Mouse (Mus musculus) cerebellum, adult 9-10 months (tissue): ENCODE data around the gene Zfp579.
A peak's percentile ranks its signal among the peaks of the same experiment; 100 is the strongest.
"Not testable (repeated sequence)": the region's sequence is repeated elsewhere in the genome, so short reads cannot be mapped to it uniquely, and the experiment has no call there.

Source experiments
- DNase-seq: peaks from one replicate; pipeline ENCODE4 v3.0.0; 2022

The Zfp579 gene

GRCm38 (mm10) chr7:5015118-5016001 lies 19.4 kb upstream of the Zfp579 start, which contains the start of gene Gm44973:
TSS of gene Gm44973 (plus strand) at chr7:5015496.
- DNase-seq, result peak; percentile 96

GRCm38 (mm10) chr7:5014251-5015117 lies 18.5 kb upstream of the Zfp579 start, which contains the start of the genes Zfp524 and Fiz1:
TSS of gene Zfp524 (plus strand) at chr7:5014415.
TSS of gene Fiz1 (minus strand) at chr7:5014697.
- peak; percentile 98 for DNase-seq

- DNase-seq, result no peak
These were observed 16.9 kb upstream of the Zfp579 start for GRCm38 (mm10) chr7:5012681-5013513.

GRCm38 (mm10) chr7:5008229-5008628 lies 12.3 kb upstream of the Zfp579 start:
- DNase-seq, result no peak

- not testable (repeated sequence) for DNase-seq
These were observed 6.9 kb upstream of the Zfp579 start for GRCm38 (mm10) chr7:5002876-5003275.

GRCm38 (mm10) chr7:4999876-5000275 lies 3.9 kb upstream of the Zfp579 start:
- DNase-seq, result no peak

- no peak for DNase-seq
These were observed 976 bp upstream of the Zfp579 start for GRCm38 (mm10) chr7:4996934-4997333.

- no peak for DNase-seq
These were observed 523 bp downstream of the Zfp579 start for GRCm38 (mm10) chr7:4995268-4996002.

GRCm38 (mm10) chr7:4993999-4994788 lies 1.8 kb downstream of the Zfp579 start:
- DNase-seq, result no peak

- no peak for DNase-seq
These were observed 2.5 kb downstream of the Zfp579 start for GRCm38 (mm10) chr7:4993347-4993998.

- DNase-seq, result no peak
These were observed 7.7 kb downstream of the Zfp579 start for GRCm38 (mm10) chr7:4988250-4988649.

- no peak for DNase-seq
These were observed 19.1 kb downstream of the Zfp579 start for GRCm38 (mm10) chr7:4976832-4977231.

GRCm38 (mm10) chr7:4975455-4975854 lies 20.5 kb downstream of the Zfp579 start:
- no peak for DNase-seq

- no peak for DNase-seq
These were observed 23.5 kb downstream of the Zfp579 start for GRCm38 (mm10) chr7:4972321-4973047.

- DNase-seq, result no peak
These were observed 24.2 kb downstream of the Zfp579 start for GRCm38 (mm10) chr7:4971710-4972109.

- DNase-seq, result no peak
These were observed 24.9 kb downstream of the Zfp579 start, which contains the start of gene Sbk3 for GRCm38 (mm10) chr7:4971068-4971467. TSS of gene Sbk3 (minus strand) at chr7:4971168.

GRCm38 (mm10) chr7:4964988-4965387 lies 31.0 kb downstream of the Zfp579 start:
- no peak for DNase-seq

- peak; percentile 43 for DNase-seq
These were observed 31.7 kb downstream of the Zfp579 start, which contains the start of gene Sbk2 for GRCm38 (mm10) chr7:4964272-4964671. TSS of gene Sbk2 (minus strand) at chr7:4964406.

GRCm38 (mm10) chr7:4963527-4963926 lies 32.4 kb downstream of the Zfp579 start:
- no peak for DNase-seq

- DNase-seq, result no peak
These were observed 38.6 kb downstream of the Zfp579 start for GRCm38 (mm10) chr7:4957361-4957760.
